14 mouse cellular contexts compared by ENCODE assay signal in the genomic region with DNA sequence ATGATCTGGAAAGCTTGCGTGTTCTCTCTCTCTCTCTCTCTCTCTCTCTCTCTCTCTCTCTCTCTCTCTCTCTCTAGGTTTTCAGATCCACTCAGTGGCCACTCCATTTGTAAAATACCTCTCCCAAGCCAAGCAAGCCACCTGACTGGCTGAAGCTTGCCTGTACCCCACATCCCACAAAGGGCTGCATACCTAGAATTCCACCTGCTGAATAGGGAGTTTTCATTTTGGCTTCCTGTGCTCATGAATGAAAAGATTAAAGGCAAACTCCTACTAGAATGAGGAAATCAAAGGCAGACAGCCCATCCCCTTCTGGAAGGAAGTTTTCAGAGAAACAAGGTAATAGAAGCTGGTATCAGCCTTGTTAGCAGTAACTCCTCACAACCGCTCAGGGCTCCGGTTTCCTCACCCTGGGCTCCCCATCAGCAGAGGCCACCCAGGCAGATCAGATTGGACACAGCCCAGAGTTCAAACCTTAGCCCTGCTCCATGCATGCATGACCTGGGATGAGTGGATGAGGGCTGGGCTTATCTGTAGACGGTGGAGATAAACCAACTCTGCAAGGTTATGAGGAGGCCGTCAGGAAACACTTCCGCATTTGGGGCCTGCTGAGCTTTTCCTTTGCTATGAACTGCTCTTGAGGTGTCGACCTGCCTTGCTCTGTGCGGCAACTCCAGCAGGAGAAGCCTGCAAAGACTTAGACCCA.
DNase-seq lines count a peak whose midpoint lies in the region; ATAC-seq and TF ChIP-seq lines count a peak whose summit lies in the region.
"Had no signal": no experiment of that assay in that cellular context is flagged by ENCODE, and none has a peak within 500 bp of the region (broad histone marks: within the 10 kb centered on the region; RNA-seq: fewer than 3 reads in every experiment).

No protein-coding gene starts in this region.

- ATAC-seq in heart, embryonic 13.5 days (ENCODE audit: extremely low read depth, insufficient number of reproducible peaks, low FRiP score, low TSS enrichment), result no peak
- peak; percentile 54 for ATAC-seq in lung, embryonic 14.5 days (ENCODE audit: insufficient read depth)
- ATAC-seq in embryonic facial prominence, embryonic 12.5 days (ENCODE audit: insufficient number of reproducible peaks, insufficient read depth, low FRiP score, low TSS enrichment), result peak; percentile 52; the same call in 1 of the 2 replicates
- 0 out of 2 replicates have a peak, but pooled peaks have one; percentile 24 for ATAC-seq in stomach, embryonic 14.5 days (ENCODE audit: insufficient number of reproducible peaks, insufficient read depth, low FRiP score, low read depth)
- ATAC-seq in erythroid progenitor cell, adult 5-6 weeks (replicated peaks; ENCODE audit: low FRiP score, poor library complexity, severe bottlenecking), result no peak

- TF ChIP-seq CTCF in lung, embryonic 14.5 days (IDR thresholded peaks at IDR 0.05; ENCODE audit: low read depth), result no peak

- peak overlapping the region; percentile 77 for H3K9ac ChIP-seq in heart, embryonic 13.5 days
- H3K9ac ChIP-seq in lung, embryonic 14.5 days, result 0 out of 2 replicates have a peak overlapping the region, but pooled peaks have one; percentile 4
- H3K9ac ChIP-seq in embryonic facial prominence, embryonic 12.5 days, result no peak overlapping the region
- H3K9ac ChIP-seq in stomach, embryonic 14.5 days (replicated peaks; ENCODE audit: low read depth, low read length), result no peak overlapping the region
- H3K9ac ChIP-seq: liver, embryonic 14.5 days had no signal

- peak overlapping the region; percentile 91 for H3K27ac ChIP-seq in heart, embryonic 13.5 days (replicated peaks)
- peak overlapping the region; percentile 81 for H3K27ac ChIP-seq in lung, embryonic 14.5 days (ENCODE audit: low read depth)
- peak overlapping the region; percentile 25; the same call in 1 of the 2 replicates for H3K27ac ChIP-seq in embryonic facial prominence, embryonic 12.5 days
- H3K27ac ChIP-seq in stomach, embryonic 14.5 days (ENCODE audit: low read length), result peak overlapping the region; percentile 55; the same call in 1 of the 2 replicates
- H3K27ac ChIP-seq: liver, embryonic 14.5 days had no signal

- H3K4me2 ChIP-seq in heart, embryonic 13.5 days, result peak overlapping the region; percentile 67
- H3K4me2 ChIP-seq in lung, embryonic 14.5 days, result peak overlapping the region; percentile 43
- no peak overlapping the region for H3K4me2 ChIP-seq in embryonic facial prominence, embryonic 12.5 days (replicated peaks)
- peak overlapping the region; percentile 12; the same call in 1 of the 2 replicates for H3K4me2 ChIP-seq in stomach, embryonic 14.5 days (replicated peaks; ENCODE audit: low read depth, low read length)

- H3K4me3 ChIP-seq in heart, embryonic 13.5 days, result peak overlapping the region; percentile 42
- no peak overlapping the region for H3K4me3 ChIP-seq in lung, embryonic 14.5 days (ENCODE audit: low read depth, low read length)
- no peak overlapping the region for H3K4me3 ChIP-seq in embryonic facial prominence, embryonic 12.5 days
- no peak overlapping the region for H3K4me3 ChIP-seq in stomach, embryonic 14.5 days (ENCODE audit: low read depth, low read length)

- no peaks in the 10 kb centered on the region for H3K27me3 ChIP-seq in heart, embryonic 13.5 days (replicated peaks)
- no peaks in the 10 kb centered on the region for H3K27me3 ChIP-seq in lung, embryonic 14.5 days (ENCODE audit: insufficient read depth, low read length)
- no peaks in the 10 kb centered on the region for H3K27me3 ChIP-seq in embryonic facial prominence, embryonic 12.5 days
- no peaks in the 10 kb centered on the region for H3K27me3 ChIP-seq in stomach, embryonic 14.5 days (ENCODE audit: control insufficient read depth, insufficient read depth, low read length)

- H3K36me3 ChIP-seq in heart, embryonic 13.5 days, result no peaks in the 10 kb centered on the region
- no peaks in the 10 kb centered on the region for H3K36me3 ChIP-seq in lung, embryonic 14.5 days (ENCODE audit: insufficient read depth)
- H3K36me3 ChIP-seq in embryonic facial prominence, embryonic 12.5 days, result no peaks in the 10 kb centered on the region
- no peaks in the 10 kb centered on the region for H3K36me3 ChIP-seq in stomach, embryonic 14.5 days (ENCODE audit: control insufficient read depth, insufficient read depth, low read length)

- 24% methylated on average over 8 of the region's 8 CpGs for WGBS in heart, embryonic 13.5 days
- WGBS in lung, embryonic 14.5 days, result 32% methylated on average over 8 of the region's 8 CpGs
- 68% methylated on average over 8 of the region's 8 CpGs for WGBS in embryonic facial prominence, embryonic 12.5 days
- WGBS in stomach, embryonic 14.5 days, result 39% methylated on average over 8 of the region's 8 CpGs

- H3K9me3 ChIP-seq in heart, embryonic 13.5 days, result no peaks in the 10 kb centered on the region
- H3K9me3 ChIP-seq in lung, embryonic 14.5 days (ENCODE audit: low read depth, low read length), result no peaks in the 10 kb centered on the region
- H3K9me3 ChIP-seq in embryonic facial prominence, embryonic 12.5 days, result no peaks in the 10 kb centered on the region
- H3K9me3 ChIP-seq in stomach, embryonic 14.5 days (ENCODE audit: control insufficient read depth, low read depth, low read length), result no peaks in the 10 kb centered on the region

- peaks cover 97% of the 10 kb centered on the region for H3K4me1 ChIP-seq in heart, embryonic 13.5 days
- peaks cover 18% of the 10 kb centered on the region for H3K4me1 ChIP-seq in lung, embryonic 14.5 days (ENCODE audit: insufficient read depth)
- peaks cover 13% of the 10 kb centered on the region for H3K4me1 ChIP-seq in embryonic facial prominence, embryonic 12.5 days
- H3K4me1 ChIP-seq in stomach, embryonic 14.5 days (ENCODE audit: control insufficient read depth, insufficient read depth, low read length), result peaks cover 20% of the 10 kb centered on the region; the same call in 1 of the 2 replicates

- no peak for DNase-seq in heart, adult 18-20 months
- peak; percentile 57 for DNase-seq in lung, embryonic 14.5 days
- no peak for DNase-seq in lung, postnatal 4 days
- no peak for DNase-seq in left cerebral cortex, adult 18-20 months (ENCODE audit: low spot score in 2 of 2)
- DNase-seq: adrenal gland, adult 2 months; cerebellum, postnatal 25 days; kidney, postnatal 36 days; retina, postnatal 1 day; thymus, postnatal 36 days had no signal

Comparison
In these comparisons a context has a peak if more than half of its experiments do, and no peak if none do; other contexts are left out.
1. ATAC-seq: peak in lung, embryonic 14.5 days (single experiment), embryonic facial prominence, embryonic 12.5 days (single experiment) and stomach, embryonic 14.5 days (single experiment); none in heart, embryonic 13.5 days (single experiment) and erythroid progenitor cell, adult 5-6 weeks (single experiment).
2. H3K27ac ChIP-seq: peak in every context shown above with its lines; median percentile 91 in heart, embryonic 13.5 days; 81 in lung, embryonic 14.5 days; 55 in stomach, embryonic 14.5 days; 25 in embryonic facial prominence, embryonic 12.5 days.
3. H3K9ac ChIP-seq: peak in heart, embryonic 13.5 days (single experiment) and lung, embryonic 14.5 days (single experiment); none in embryonic facial prominence, embryonic 12.5 days (single experiment) and stomach, embryonic 14.5 days (single experiment).